9 mouse cellular contexts compared by ENCODE assay signal in the genomic region with DNA sequence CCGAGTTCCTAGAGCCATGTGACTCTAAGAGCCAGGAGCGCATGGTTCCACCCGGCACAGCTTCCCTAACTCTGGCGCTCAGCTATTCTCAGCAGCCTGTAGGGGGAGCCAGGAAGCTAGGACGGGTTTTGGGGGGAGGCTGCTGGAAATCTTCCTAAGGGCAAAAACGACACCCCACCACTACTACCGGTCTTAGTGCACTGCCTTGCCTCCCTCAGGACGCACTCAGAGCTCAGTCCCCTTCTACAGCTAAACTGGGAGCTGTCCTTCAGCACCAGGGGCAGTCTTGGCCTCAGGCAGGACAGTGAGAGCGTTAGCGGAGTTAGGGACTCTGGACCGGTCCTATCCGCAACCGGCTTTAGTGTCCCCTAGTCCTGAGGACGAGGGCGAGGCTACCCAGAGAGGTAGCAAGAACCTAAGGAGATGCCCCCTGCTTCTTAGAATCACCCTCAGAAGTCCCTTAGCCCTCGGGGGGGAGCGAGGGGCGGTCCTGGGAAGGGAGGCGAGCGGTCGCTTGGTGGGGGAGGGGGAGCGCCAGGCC. TPM values are rescaled to one million over a fixed set of nuclear protein-coding genes. Genes with fewer than 3 reads are reported as not detected.
DNase-seq lines count a peak whose midpoint lies in the region; ATAC-seq and TF ChIP-seq lines count a peak whose summit lies in the region.
"Had no signal": no experiment of that assay in that cellular context is flagged by ENCODE, and none has a peak within 500 bp of the region (broad histone marks: within the 10 kb centered on the region; RNA-seq: fewer than 3 reads in every experiment).

No protein-coding gene starts in this region.

- H3K9ac ChIP-seq in intestine, postnatal 0 days (ENCODE audit: low read depth, low read length), result no peak overlapping the region
- H3K9ac ChIP-seq in limb, embryonic 12.5 days (replicated peaks), result no peak overlapping the region
- H3K9ac ChIP-seq in midbrain, embryonic 13.5 days (replicated peaks), result peak overlapping the region; percentile 68

- peak; percentile 24 to 53 for DNase-seq in heart, adult 18-20 months
- no peak for DNase-seq in heart, postnatal 25 days (ENCODE audit: low spot score)
- peak; percentile 65 to 74 for DNase-seq in cerebellum, postnatal 25 days
- peak; percentile 16 to 28 for DNase-seq in gastrocnemius, postnatal 36 days
- peak; percentile 51 for DNase-seq in telencephalon, adult 2 months (ENCODE audit: low read depth, low spot score)

- H3K9me3 ChIP-seq in intestine, postnatal 0 days (ENCODE audit: control insufficient read depth), result no peaks in the 10 kb centered on the region
- no peaks in the 10 kb centered on the region for H3K9me3 ChIP-seq in limb, embryonic 12.5 days
- H3K9me3 ChIP-seq in midbrain, embryonic 13.5 days, result no peaks in the 10 kb centered on the region

- no peak overlapping the region for H3K27ac ChIP-seq in intestine, postnatal 0 days (ENCODE audit: low read depth, low read length)
- H3K27ac ChIP-seq in limb, embryonic 12.5 days, result no peak overlapping the region
- H3K27ac ChIP-seq in midbrain, embryonic 13.5 days, result peak overlapping the region; percentile 80

- H3K4me2 ChIP-seq in intestine, postnatal 0 days (replicated peaks; ENCODE audit: low read depth), result peak overlapping the region; percentile 64
- peak overlapping the region; percentile 70 for H3K4me2 ChIP-seq in limb, embryonic 12.5 days
- H3K4me2 ChIP-seq in midbrain, embryonic 13.5 days (replicated peaks), result peak overlapping the region; percentile 66

- TF ChIP-seq CTCF in intestine, postnatal 0 days (IDR thresholded peaks at IDR 0.05; ENCODE audit: low read depth), result peak; percentile 40; the same call in 1 of the 2 replicates

- H3K36me3 ChIP-seq in intestine, postnatal 0 days (ENCODE audit: control insufficient read depth, insufficient read depth), result no peaks in the 10 kb centered on the region
- no peaks in the 10 kb centered on the region for H3K36me3 ChIP-seq in limb, embryonic 12.5 days
- H3K36me3 ChIP-seq in midbrain, embryonic 13.5 days, result no peaks in the 10 kb centered on the region

- intact Hi-C loops in heart, postnatal 25 days (cut with DNase I), result no loop called here
- intact Hi-C loops in gastrocnemius, postnatal 36 days (cut with DNase I), result no loop called here

- H3K4me3 ChIP-seq in intestine, postnatal 0 days (ENCODE audit: low read depth, low read length), result peak overlapping the region; percentile 45
- peak overlapping the region; percentile 53 for H3K4me3 ChIP-seq in limb, embryonic 12.5 days (replicated peaks)
- H3K4me3 ChIP-seq in midbrain, embryonic 13.5 days (replicated peaks), result peak overlapping the region; percentile 63

- peaks cover 40% of the 10 kb centered on the region for H3K27me3 ChIP-seq in intestine, postnatal 0 days (replicated peaks; ENCODE audit: control insufficient read depth, insufficient read depth, low read length)
- H3K27me3 ChIP-seq in limb, embryonic 12.5 days, result peaks cover 78% of the 10 kb centered on the region
- H3K27me3 ChIP-seq in midbrain, embryonic 13.5 days, result peaks cover 22% of the 10 kb centered on the region

- peak; percentile 53; the same call in 1 of the 2 replicates for ATAC-seq in intestine, postnatal 0 days
- ATAC-seq in limb, embryonic 12.5 days (ENCODE audit: insufficient number of reproducible peaks, insufficient read depth, low FRiP score, low TSS enrichment, low read depth), result peak; percentile 80; the same call in 1 of the 2 replicates
- peak; percentile 82 for ATAC-seq in midbrain, embryonic 13.5 days

- no peaks in the 10 kb centered on the region for H3K4me1 ChIP-seq in intestine, postnatal 0 days (replicated peaks; ENCODE audit: control insufficient read depth, insufficient read depth, low read length)
- H3K4me1 ChIP-seq in limb, embryonic 12.5 days (replicated peaks), result no peaks in the 10 kb centered on the region
- H3K4me1 ChIP-seq in midbrain, embryonic 13.5 days (replicated peaks), result 0 out of 2 replicates have a peak, but pooled peaks cover 7% of the 10 kb centered on the region

- WGBS in intestine, postnatal 0 days, result 24% methylated on average over 21 of the region's 22 CpGs
- WGBS in limb, embryonic 12.5 days, result 22% methylated on average over 22 of the region's 22 CpGs
- 30% methylated on average over 22 of the region's 22 CpGs for WGBS in midbrain, embryonic 13.5 days

RNA-seq across cellular contexts. Expression of gene Tmem28, which starts 1.4 kb away (rescaled TPM):
- under 1 TPM in 1 of 2 experiments, not detected in 1; 0.18 TPM for total RNA-seq in heart, adult 18-20 months (2021)
- not detected for total RNA-seq in heart, postnatal 25 days (2021)
- under 1 TPM; 0.17 to 0.28 TPM for total RNA-seq in gastrocnemius, postnatal 36 days (2021)
- polyA plus RNA-seq in intestine, postnatal 0 days (2015; fragmentation: Nextera tagmentation; extraction: Ambion mirVana), result 0.07 and 0.09 TPM in 2 replicates
- polyA plus RNA-seq in limb, embryonic 12.5 days (2016; fragmentation: Nextera tagmentation; extraction: Ambion mirVana), result 0.10 and 0.11 TPM in 2 replicates
- polyA plus RNA-seq in midbrain, embryonic 13.5 days (2015; fragmentation: Nextera tagmentation; extraction: Ambion mirVana), result 1.4 and 1.7 TPM in 2 replicates
- polyA plus RNA-seq: C2C12 had no signal
